Comparison of ENCODE assay signal across 13 mouse cellular contexts in genomic region chr1:60669664-60670063, GRCm38 (mm10).
"Had no signal": no experiment of that assay in that cellular context is flagged by ENCODE, and none has a peak within 500 bp of the region (broad histone marks: within the 10 kb centered on the region; RNA-seq: fewer than 3 reads in every experiment).

No protein-coding gene starts in this region.

- H3K27me3 ChIP-seq: limb, embryonic 12.5 days; lung, embryonic 15.5 days; midbrain, embryonic 15.5 days; neural tube, embryonic 12.5 days had no signal

- H3K36me3 ChIP-seq: limb, embryonic 12.5 days; lung, embryonic 15.5 days; midbrain, embryonic 15.5 days; neural tube, embryonic 12.5 days had no signal

- H3K9me3 ChIP-seq: limb, embryonic 12.5 days; lung, embryonic 15.5 days; megakaryocyte, embryonic 14.5 days; midbrain, embryonic 15.5 days; neural tube, embryonic 12.5 days had no signal

- DNase-seq: layer of hippocampus, adult 9-11 months; lung, postnatal 14 days; spleen, adult 18-20 months; thymus, adult 18-20 months; thymus, postnatal 14 days had no signal

- H3K27ac ChIP-seq: kidney, postnatal 0 days; limb, embryonic 12.5 days; liver, embryonic 14.5 days; lung, embryonic 15.5 days; midbrain, embryonic 15.5 days; neural tube, embryonic 12.5 days had no signal

- ATAC-seq: midbrain, embryonic 15.5 days had no signal

- H3K4me3 ChIP-seq: limb, embryonic 12.5 days; lung, embryonic 15.5 days; megakaryocyte, embryonic 14.5 days; midbrain, embryonic 15.5 days; neural tube, embryonic 12.5 days had no signal

- H3K4me2 ChIP-seq: limb, embryonic 12.5 days; lung, embryonic 15.5 days; midbrain, embryonic 11.5 days; midbrain, embryonic 15.5 days; neural tube, embryonic 12.5 days had no signal

- H3K9ac ChIP-seq: limb, embryonic 12.5 days; liver, embryonic 14.5 days; lung, embryonic 15.5 days; midbrain, embryonic 15.5 days; neural tube, embryonic 12.5 days had no signal
